In the genomic region with DNA sequence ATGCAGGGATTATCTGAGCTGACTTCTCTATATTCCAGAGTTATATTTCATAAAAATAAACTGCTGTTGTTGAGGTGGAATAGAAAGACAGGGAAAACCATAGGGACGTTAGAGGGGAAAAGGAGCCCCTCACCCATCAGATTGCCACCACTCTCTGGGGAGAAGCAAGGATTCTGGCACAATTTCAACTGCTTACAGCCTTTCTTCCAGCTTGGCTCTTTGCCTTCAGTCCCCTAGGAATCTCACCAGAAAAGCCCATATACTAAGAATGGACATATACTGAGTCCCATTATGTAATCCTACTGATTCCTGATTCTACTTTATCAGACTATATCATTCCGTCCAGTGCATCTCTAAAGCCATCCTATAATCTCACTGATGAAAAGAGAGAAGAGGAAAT, we compare ENCODE assay signal across 26 mouse cellular contexts. TPM values are rescaled to one million over a fixed set of nuclear protein-coding genes. Genes with fewer than 3 reads are reported as not detected.
A peak's percentile ranks its signal among the peaks of the same experiment; 100 is the strongest.
DNase-seq lines count a peak whose midpoint lies in the region; ATAC-seq and TF ChIP-seq lines count a peak whose summit lies in the region.
"Had no signal": no experiment of that assay in that cellular context is flagged by ENCODE, and none has a peak within 500 bp of the region (broad histone marks: within the 10 kb centered on the region; RNA-seq: fewer than 3 reads in every experiment).

No protein-coding gene starts in this region.

- no peak overlapping the region for H3K4me3 ChIP-seq in hindbrain, embryonic 14.5 days (replicated peaks; ENCODE audit: low read length)
- no peak overlapping the region for H3K4me3 ChIP-seq in hindbrain, embryonic 10.5 days
- H3K4me3 ChIP-seq in lung, embryonic 14.5 days (ENCODE audit: low read depth, low read length): no peak overlapping the region
- H3K4me3 ChIP-seq: embryonic facial prominence, embryonic 12.5 days; embryonic facial prominence, embryonic 15.5 days; heart, adult 2 months; heart, embryonic 10.5 days; heart, embryonic 13.5 days; hindbrain, embryonic 12.5 days had no signal

- TF ChIP-seq CTCF in lung, embryonic 14.5 days (IDR thresholded peaks at IDR 0.05; ENCODE audit: low read depth): no peak
- TF ChIP-seq CTCF in brain, embryonic 14.5 days (IDR thresholded peaks at IDR 0.05; ENCODE audit: borderline replicate concordance, extremely low read depth, insufficient read depth, insufficient read length): no peak

- DNase-seq in hindbrain, embryonic 14.5 days (ENCODE audit: low spot score): peak; percentile 36
- DNase-seq in hindbrain, embryonic 10.5 days (ENCODE audit: low spot score): no peak
- peak; percentile 51 for DNase-seq in lung, embryonic 14.5 days
- no peak for DNase-seq in lung, postnatal 10 days
- DNase-seq in brain, embryonic 14.5 days (ENCODE audit: low read depth): peak; percentile 35
- DNase-seq in thymus, postnatal 10 days (ENCODE audit: low spot score in 2 of 2): no peak
- DNase-seq: adrenal gland, adult 2 months; adrenal gland, postnatal 14 days; cerebellum, adult 11-12 months; cerebellum, adult 8-10 months; cerebellum, postnatal 14 days; gastrocnemius, postnatal 10 days; gastrocnemius, postnatal 36 days; heart, adult 2 months; heart, postnatal 14 days; heart, postnatal 4 days had no signal

- WGBS in hindbrain, embryonic 14.5 days: 76% methylated on average over 2 of the region's 2 CpGs
- 80% methylated on average over 2 of the region's 2 CpGs for WGBS in hindbrain, embryonic 10.5 days
- 67% methylated on average over 2 of the region's 2 CpGs for WGBS in lung, embryonic 14.5 days

- no peak overlapping the region for H3K27ac ChIP-seq in hindbrain, embryonic 14.5 days
- H3K27ac ChIP-seq in hindbrain, embryonic 10.5 days: no peak overlapping the region
- H3K27ac ChIP-seq in lung, embryonic 14.5 days (ENCODE audit: low read depth): no peak overlapping the region
- H3K27ac ChIP-seq: embryonic facial prominence, embryonic 12.5 days; embryonic facial prominence, embryonic 15.5 days; heart, adult 2 months; heart, embryonic 10.5 days; heart, embryonic 13.5 days; hindbrain, embryonic 12.5 days had no signal

- no peaks in the 10 kb centered on the region for H3K27me3 ChIP-seq in hindbrain, embryonic 14.5 days (ENCODE audit: control insufficient read depth, insufficient read depth, low read length)
- H3K27me3 ChIP-seq in hindbrain, embryonic 10.5 days (ENCODE audit: insufficient read depth, poor library complexity, severe bottlenecking): no peaks in the 10 kb centered on the region
- H3K27me3 ChIP-seq in lung, embryonic 14.5 days (ENCODE audit: insufficient read depth, low read length): no peaks in the 10 kb centered on the region
- H3K27me3 ChIP-seq: embryonic facial prominence, embryonic 12.5 days; embryonic facial prominence, embryonic 15.5 days; heart, embryonic 13.5 days; hindbrain, embryonic 12.5 days had no signal

- no peak for TF ChIP-seq POLR2A in brain, embryonic 14.5 days (IDR thresholded peaks at IDR 0.05; ENCODE audit: borderline replicate concordance, extremely low read depth, insufficient read depth, insufficient read length, poor library complexity, severe bottlenecking)

- no peaks in the 10 kb centered on the region for H3K9me3 ChIP-seq in hindbrain, embryonic 14.5 days (ENCODE audit: control insufficient read depth, low read length)
- H3K9me3 ChIP-seq in hindbrain, embryonic 10.5 days: no peaks in the 10 kb centered on the region
- H3K9me3 ChIP-seq in lung, embryonic 14.5 days (ENCODE audit: low read depth, low read length): no peaks in the 10 kb centered on the region
- H3K9me3 ChIP-seq: embryonic facial prominence, embryonic 12.5 days; embryonic facial prominence, embryonic 15.5 days; heart, embryonic 10.5 days; heart, embryonic 13.5 days; hindbrain, embryonic 12.5 days had no signal

- no peak overlapping the region for H3K9ac ChIP-seq in hindbrain, embryonic 14.5 days
- no peak overlapping the region for H3K9ac ChIP-seq in lung, embryonic 14.5 days
- H3K9ac ChIP-seq: embryonic facial prominence, embryonic 12.5 days; embryonic facial prominence, embryonic 15.5 days; heart, embryonic 13.5 days; hindbrain, embryonic 12.5 days had no signal

- no peaks in the 10 kb centered on the region for H3K36me3 ChIP-seq in hindbrain, embryonic 14.5 days (replicated peaks; ENCODE audit: control insufficient read depth, insufficient read depth)
- no peaks in the 10 kb centered on the region for H3K36me3 ChIP-seq in hindbrain, embryonic 10.5 days
- no peaks in the 10 kb centered on the region for H3K36me3 ChIP-seq in lung, embryonic 14.5 days (ENCODE audit: insufficient read depth)
- H3K36me3 ChIP-seq: embryonic facial prominence, embryonic 12.5 days; embryonic facial prominence, embryonic 15.5 days; heart, embryonic 10.5 days; heart, embryonic 13.5 days; hindbrain, embryonic 12.5 days had no signal

- H3K4me2 ChIP-seq in hindbrain, embryonic 14.5 days (replicated peaks): no peak overlapping the region
- no peak overlapping the region for H3K4me2 ChIP-seq in lung, embryonic 14.5 days
- H3K4me2 ChIP-seq: embryonic facial prominence, embryonic 12.5 days; embryonic facial prominence, embryonic 15.5 days; heart, embryonic 13.5 days; hindbrain, embryonic 12.5 days had no signal

- ATAC-seq in hindbrain, embryonic 14.5 days (ENCODE audit: low FRiP score): no peak
- no peak for ATAC-seq in lung, embryonic 14.5 days (ENCODE audit: insufficient read depth)
- ATAC-seq: CD4-positive, CD25-positive, alpha-beta regulatory T cell, adult 4 months; forebrain, embryonic 16.5 days had no signal

- no peaks in the 10 kb centered on the region for H3K4me1 ChIP-seq in hindbrain, embryonic 14.5 days (replicated peaks; ENCODE audit: control insufficient read depth, insufficient read depth, low read length)
- no peaks in the 10 kb centered on the region for H3K4me1 ChIP-seq in hindbrain, embryonic 10.5 days (replicated peaks)
- no peaks in the 10 kb centered on the region for H3K4me1 ChIP-seq in lung, embryonic 14.5 days (ENCODE audit: insufficient read depth)
- H3K4me1 ChIP-seq: embryonic facial prominence, embryonic 12.5 days; embryonic facial prominence, embryonic 15.5 days; heart, embryonic 10.5 days; heart, embryonic 13.5 days; hindbrain, embryonic 12.5 days had no signal

RNA-seq across cellular contexts. Expression of a gene that starts 10.7 kb away (rescaled TPM):
- 3.3 and 4.4 TPM in 2 replicates for polyA plus RNA-seq in hindbrain, embryonic 14.5 days (2014; fragmentation: Nextera tagmentation; extraction: Ambion mirVana)
- polyA plus RNA-seq in hindbrain, embryonic 10.5 days (2016; fragmentation: Nextera tagmentation; extraction: Ambion mirVana): 1.3 and 2.3 TPM in 2 replicates
- 0.09 and 0.15 TPM in 2 replicates for polyA plus RNA-seq in lung, embryonic 14.5 days (2014; fragmentation: Nextera tagmentation; extraction: Ambion mirVana)
- polyA plus RNA-seq in brain, embryonic 14.5 days (2012; rRNA removed): 0.82 and 1.4 TPM in 2 replicates
- polyA plus RNA-seq: adrenal gland, adult 2 months; C2C12; CD4-positive, CD25-positive, alpha-beta regulatory T cell, adult 4 months; intestine, embryonic 14.5 days had no signal

RNA-seq across cellular contexts. Expression of a gene that starts 23.7 kb away (rescaled TPM):
- 389 and 483 TPM in 2 replicates for polyA plus RNA-seq in hindbrain, embryonic 14.5 days (2014; fragmentation: Nextera tagmentation; extraction: Ambion mirVana)
- polyA plus RNA-seq in hindbrain, embryonic 10.5 days (2016; fragmentation: Nextera tagmentation; extraction: Ambion mirVana): 255 and 275 TPM in 2 replicates
- 300 and 324 TPM in 2 replicates for polyA plus RNA-seq in lung, embryonic 14.5 days (2014; fragmentation: Nextera tagmentation; extraction: Ambion mirVana)
- 20.1 and 36.1 TPM in 2 replicates for polyA plus RNA-seq in brain, embryonic 14.5 days (2012; rRNA removed)

RNA-seq across cellular contexts. Expression of a gene that starts 23.8 kb away (rescaled TPM):
- 0.12 TPM in 1 of 2 replicates, not detected in the other for polyA plus RNA-seq in hindbrain, embryonic 14.5 days (2014; fragmentation: Nextera tagmentation; extraction: Ambion mirVana)
- polyA plus RNA-seq in hindbrain, embryonic 10.5 days (2016; fragmentation: Nextera tagmentation; extraction: Ambion mirVana): not detected in 2 replicates
- 0.13 TPM in 1 of 2 replicates, not detected in the other for polyA plus RNA-seq in lung, embryonic 14.5 days (2014; fragmentation: Nextera tagmentation; extraction: Ambion mirVana)
- 0.01 and 0.03 TPM in 2 replicates for polyA plus RNA-seq in brain, embryonic 14.5 days (2012; rRNA removed)
- polyA plus RNA-seq: adrenal gland, adult 2 months; C2C12; CD4-positive, CD25-positive, alpha-beta regulatory T cell, adult 4 months; embryonic facial prominence, embryonic 12.5 days; embryonic facial prominence, embryonic 15.5 days; forebrain, embryonic 11.5 days; forebrain, embryonic 16.5 days; heart, embryonic 10.5 days; hindbrain, embryonic 12.5 days; intestine, embryonic 14.5 days had no signal

Comparison
In these comparisons a context has a peak if more than half of its experiments do, and no peak if none do; other contexts are left out.
1. DNase-seq: peak in hindbrain, embryonic 14.5 days (single experiment), lung, embryonic 14.5 days (single experiment) and brain, embryonic 14.5 days (single experiment); none in hindbrain, embryonic 10.5 days (single experiment), lung, postnatal 10 days (single experiment) and thymus, postnatal 10 days (0 of 2).